Mouse (Mus musculus) embryo, embryonic 11 days (tissue): Measurements from ENCODE around the gene Idua.

Source experiments
- DNase-seq: peaks from one replicate; pipeline ENCODE4 v3.0.0-alpha.2; 2015

The Idua gene

GRCm38 (mm10) chr5:108655381-108655780, 4.8 kb upstream of the Idua start:
- no peak for DNase-seq

GRCm38 (mm10) chr5:108655891-108656650, 4.1 kb upstream of the Idua start:
- no peak for DNase-seq

- no peak for DNase-seq
These were observed 2.7 kb upstream of the Idua start for GRCm38 (mm10) chr5:108657406-108657805.

GRCm38 (mm10) chr5:108658611-108659010, 1.5 kb upstream of the Idua start:
- DNase-seq: no peak

- DNase-seq: peak; percentile 96
These were observed 619 bp downstream of the Idua start for GRCm38 (mm10) chr5:108660632-108661268.

GRCm38 (mm10) chr5:108662772-108663171, 2.6 kb downstream of the Idua start:
- no peak for DNase-seq

- no peak for DNase-seq
These were observed 4.9 kb downstream of the Idua start for GRCm38 (mm10) chr5:108665066-108665465.

GRCm38 (mm10) chr5:108667370-108667769, 7.2 kb downstream of the Idua start:
- DNase-seq: no peak

GRCm38 (mm10) chr5:108668387-108668932, 8.3 kb downstream of the Idua start:
- no peak for DNase-seq

- peak; percentile 89 for DNase-seq
These were observed 9.1 kb downstream of the Idua start, which contains the start of gene Dgkq for GRCm38 (mm10) chr5:108668977-108669936. Gene Dgkq, minus strand, starts transcription at chr5:108669672.

GRCm38 (mm10) chr5:108669986-108670385, 9.9 kb downstream of the Idua start:
- DNase-seq: no peak

- peak; percentile 53 for DNase-seq
These were observed 10.7 kb downstream of the Idua start for GRCm38 (mm10) chr5:108670785-108671184.

GRCm38 (mm10) chr5:108671757-108672156, 11.6 kb downstream of the Idua start:
- no peak for DNase-seq

GRCm38 (mm10) chr5:108674624-108675023, 14.5 kb downstream of the Idua start:
- no peak for DNase-seq

GRCm38 (mm10) chr5:108675251-108675816, 15.2 kb downstream of the Idua start, which contains the start of gene Slc26a1:
Gene Slc26a1, minus strand, starts transcription at chr5:108675569.
- no peak for DNase-seq

GRCm38 (mm10) chr5:108676772-108677498, 16.8 kb downstream of the Idua start:
- DNase-seq: peak; percentile 29

GRCm38 (mm10) chr5:108677605-108678295, 17.6 kb downstream of the Idua start:
- peak; percentile 90 for DNase-seq

GRCm38 (mm10) chr5:108678296-108678854, 18.2 kb downstream of the Idua start:
- no peak for DNase-seq

GRCm38 (mm10) chr5:108679909-108680308, 19.8 kb downstream of the Idua start:
- DNase-seq: no peak

- DNase-seq: no peak
These were observed 20.7 kb downstream of the Idua start for GRCm38 (mm10) chr5:108680871-108681270.

GRCm38 (mm10) chr5:108689091-108689490, 29.0 kb downstream of the Idua start:
- no peak for DNase-seq
